Comparison of ENCODE assay signal across 17 mouse cellular contexts in genomic region chr12:86336209-86336608, GRCm38 (mm10). TPM values are rescaled to one million over a fixed set of nuclear protein-coding genes. Genes with fewer than 3 reads are reported as not detected.
A peak's percentile ranks its signal among the peaks of the same experiment; 100 is the strongest.
DNase-seq lines count a peak whose midpoint lies in the region; ATAC-seq and TF ChIP-seq lines count a peak whose summit lies in the region.
"Had no signal": no experiment of that assay in that cellular context is flagged by ENCODE, and none has a peak within 500 bp of the region (broad histone marks: within the 10 kb centered on the region; RNA-seq: fewer than 3 reads in every experiment).

No protein-coding gene starts in this region.

- peaks cover 12% of the 10 kb centered on the region for H3K4me1 ChIP-seq in hindbrain, embryonic 13.5 days (replicated peaks)
- 0 out of 2 replicates have a peak, but pooled peaks cover 6% of the 10 kb centered on the region for H3K4me1 ChIP-seq in hindbrain, embryonic 14.5 days (replicated peaks; ENCODE audit: control insufficient read depth, insufficient read depth, low read length)
- no peaks in the 10 kb centered on the region; the same call in 1 of the 2 replicates for H3K4me1 ChIP-seq in midbrain, postnatal 0 days (ENCODE audit: insufficient read depth, low read length)
- H3K4me1 ChIP-seq in midbrain, embryonic 13.5 days (replicated peaks): peaks cover 10% of the 10 kb centered on the region; the same call in 1 of the 2 replicates
- H3K4me1 ChIP-seq: embryonic facial prominence, embryonic 15.5 days had no signal

- no peak overlapping the region for H3K4me2 ChIP-seq in hindbrain, embryonic 13.5 days
- no peak overlapping the region for H3K4me2 ChIP-seq in hindbrain, embryonic 14.5 days (replicated peaks)
- H3K4me2 ChIP-seq in midbrain, postnatal 0 days (ENCODE audit: low read depth, low read length, poor library complexity, severe bottlenecking): no peak overlapping the region
- no peak overlapping the region for H3K4me2 ChIP-seq in midbrain, embryonic 13.5 days (replicated peaks)
- H3K4me2 ChIP-seq: embryonic facial prominence, embryonic 15.5 days; forebrain, embryonic 15.5 days; heart, embryonic 12.5 days; midbrain, embryonic 12.5 days had no signal

- no peak for ATAC-seq in hindbrain, embryonic 13.5 days (ENCODE audit: low FRiP score)
- ATAC-seq in hindbrain, embryonic 14.5 days (ENCODE audit: low FRiP score): no peak
- ATAC-seq in midbrain, postnatal 0 days (ENCODE audit: low FRiP score): no peak
- no peak for ATAC-seq in midbrain, embryonic 13.5 days
- no peak for ATAC-seq in megakaryocyte-erythroid progenitor cell, adult 5-6 weeks (replicated peaks; ENCODE audit: low FRiP score, low TSS enrichment, poor library complexity, severe bottlenecking)
- ATAC-seq: activated CD4-positive, CD25-positive, alpha-beta regulatory T cell, adult 4 months; forebrain, embryonic 15.5 days; hindbrain, postnatal 0 days had no signal

- no peak for DNase-seq in hindbrain, embryonic 14.5 days (ENCODE audit: low spot score)
- no peak for DNase-seq in midbrain, postnatal 0 days (ENCODE audit: low spot score)
- DNase-seq in NIH3T3 (ENCODE audit: low read depth): peak; percentile 14
- DNase-seq in induced T-regulatory cell, adult 2 months (ENCODE audit: low read depth): peak; percentile 13
- no peak for DNase-seq in spleen, adult 18-20 months
- DNase-seq: cerebellum, postnatal 36 days; kidney, postnatal 10 days; lung, postnatal 14 days had no signal

- H3K9ac ChIP-seq in hindbrain, embryonic 13.5 days: no peak overlapping the region
- H3K9ac ChIP-seq in hindbrain, embryonic 14.5 days: no peak overlapping the region
- H3K9ac ChIP-seq in midbrain, postnatal 0 days (replicated peaks; ENCODE audit: low read length, poor library complexity, severe bottlenecking): no peak overlapping the region
- no peak overlapping the region for H3K9ac ChIP-seq in midbrain, embryonic 13.5 days (replicated peaks)
- H3K9ac ChIP-seq: embryonic facial prominence, embryonic 15.5 days; forebrain, embryonic 15.5 days; heart, embryonic 12.5 days; midbrain, embryonic 12.5 days had no signal

- H3K36me3 ChIP-seq in hindbrain, embryonic 13.5 days: no peaks in the 10 kb centered on the region
- H3K36me3 ChIP-seq in hindbrain, embryonic 14.5 days (replicated peaks; ENCODE audit: control insufficient read depth, insufficient read depth): no peaks in the 10 kb centered on the region
- H3K36me3 ChIP-seq in midbrain, postnatal 0 days (ENCODE audit: insufficient read depth, low read length): no peaks in the 10 kb centered on the region
- H3K36me3 ChIP-seq in midbrain, embryonic 13.5 days: no peaks in the 10 kb centered on the region
- H3K36me3 ChIP-seq: embryonic facial prominence, embryonic 15.5 days; forebrain, embryonic 15.5 days; heart, embryonic 12.5 days; midbrain, embryonic 12.5 days had no signal

- peaks cover 17% of the 10 kb centered on the region; the same call in 1 of the 2 replicates for H3K27me3 ChIP-seq in hindbrain, embryonic 13.5 days
- H3K27me3 ChIP-seq in hindbrain, embryonic 14.5 days (ENCODE audit: control insufficient read depth, insufficient read depth, low read length): no peaks in the 10 kb centered on the region
- no peaks in the 10 kb centered on the region for H3K27me3 ChIP-seq in midbrain, postnatal 0 days (ENCODE audit: insufficient read depth, low read length)
- H3K27me3 ChIP-seq in midbrain, embryonic 13.5 days: no peaks in the 10 kb centered on the region; the same call in 1 of the 2 replicates
- H3K27me3 ChIP-seq: embryonic facial prominence, embryonic 15.5 days; forebrain, embryonic 15.5 days; heart, embryonic 12.5 days had no signal

- H3K27ac ChIP-seq in hindbrain, embryonic 13.5 days: peak overlapping the region; percentile 40; the same call in 1 of the 2 replicates
- no peak overlapping the region; the same call in 1 of the 2 replicates for H3K27ac ChIP-seq in hindbrain, embryonic 14.5 days
- no peak overlapping the region for H3K27ac ChIP-seq in midbrain, postnatal 0 days (ENCODE audit: low read depth, low read length)
- H3K27ac ChIP-seq in midbrain, embryonic 13.5 days: no peak overlapping the region
- H3K27ac ChIP-seq: embryonic facial prominence, embryonic 15.5 days; forebrain, embryonic 15.5 days; hindbrain, postnatal 0 days; midbrain, embryonic 12.5 days had no signal

- H3K4me3 ChIP-seq in hindbrain, embryonic 13.5 days: no peak overlapping the region
- no peak overlapping the region for H3K4me3 ChIP-seq in hindbrain, embryonic 14.5 days (replicated peaks; ENCODE audit: low read length)
- H3K4me3 ChIP-seq in midbrain, postnatal 0 days (ENCODE audit: low read depth, low read length): no peak overlapping the region
- no peak overlapping the region for H3K4me3 ChIP-seq in midbrain, embryonic 13.5 days (replicated peaks)
- H3K4me3 ChIP-seq: embryonic facial prominence, embryonic 15.5 days; forebrain, embryonic 15.5 days; heart, embryonic 12.5 days; midbrain, embryonic 12.5 days had no signal

- peak; percentile 47 for TF ChIP-seq CTCF in midbrain, postnatal 0 days (IDR thresholded peaks at IDR 0.05)

- WGBS in hindbrain, embryonic 13.5 days: 93% methylated on average over 3 of the region's 3 CpGs
- WGBS in hindbrain, embryonic 14.5 days: 94% methylated on average over 3 of the region's 3 CpGs
- 98% methylated on average over 3 of the region's 3 CpGs for WGBS in midbrain, postnatal 0 days
- WGBS in midbrain, embryonic 13.5 days: 94% methylated on average over 3 of the region's 3 CpGs

- no peaks in the 10 kb centered on the region for H3K9me3 ChIP-seq in hindbrain, embryonic 13.5 days
- H3K9me3 ChIP-seq in hindbrain, embryonic 14.5 days (ENCODE audit: control insufficient read depth, low read length): no peaks in the 10 kb centered on the region
- H3K9me3 ChIP-seq in midbrain, postnatal 0 days (ENCODE audit: low read length): no peaks in the 10 kb centered on the region
- H3K9me3 ChIP-seq in midbrain, embryonic 13.5 days: no peaks in the 10 kb centered on the region
- H3K9me3 ChIP-seq: embryonic facial prominence, embryonic 15.5 days; forebrain, embryonic 15.5 days; midbrain, embryonic 12.5 days had no signal

RNA-seq across cellular contexts. Expression of gene Esrrb, which starts 24.7 kb away (rescaled TPM):
- 5.3 and 6.7 TPM in 2 replicates for polyA plus RNA-seq in hindbrain, embryonic 13.5 days (2015; fragmentation: Nextera tagmentation; extraction: Ambion mirVana)
- 2.7 and 4.2 TPM in 2 replicates for polyA plus RNA-seq in hindbrain, embryonic 14.5 days (2014; fragmentation: Nextera tagmentation; extraction: Ambion mirVana)
- 10.1 and 11.6 TPM in 2 replicates for total RNA-seq in midbrain, postnatal 0 days (2014; rRNA removed)
- polyA plus RNA-seq in midbrain, postnatal 0 days (2015; fragmentation: Nextera tagmentation; extraction: Ambion mirVana): 3.3 and 4.3 TPM in 2 replicates
- polyA plus RNA-seq in midbrain, embryonic 13.5 days (2015; fragmentation: Nextera tagmentation; extraction: Ambion mirVana): 4.7 and 6.5 TPM in 2 replicates
- total RNA-seq in megakaryocyte-erythroid progenitor cell, adult 5-6 weeks (2014; fragmentation: Nextera tagmentation): not detected in 2 replicates
- total RNA-seq in megakaryocyte-erythroid progenitor cell, adult 5-6 weeks (2017): not detected in 2 replicates
- polyA plus RNA-seq: activated CD4-positive, CD25-positive, alpha-beta regulatory T cell, adult 4 months had no signal

Comparison
In these comparisons a context has a peak if more than half of its experiments do, and no peak if none do; other contexts are left out.
1. DNase-seq: peak in NIH3T3 (single experiment) and induced T-regulatory cell, adult 2 months (single experiment); none in hindbrain, embryonic 14.5 days (single experiment), midbrain, postnatal 0 days (single experiment) and spleen, adult 18-20 months (0 of 2).